Mouse (Mus musculus) frontal cortex, postnatal 10 days (tissue): ENCODE results near the gene Cib3.

Experiments
- DNase-seq, 2 experiments: peaks; one replicate each; pipeline ENCODE4 v3.0.0; 2022; ENCODE audit warnings: low spot score in 2 of 2, mixed read lengths in 1 of 2

Cib3 gene

GRCm38 (mm10) chr8:72210710-72211109, 1.9 kb downstream of the Cib3 start:
- no peak for DNase-seq

GRCm38 (mm10) chr8:72210222-72210621, 2.4 kb downstream of the Cib3 start:
- DNase-seq = no peak

- no peak for DNase-seq
Observed at GRCm38 (mm10) chr8:72208582-72208981, 4.1 kb downstream of the Cib3 start.

GRCm38 (mm10) chr8:72197997-72198396, 14.6 kb downstream of the Cib3 start:
- no peak for DNase-seq

- DNase-seq = no peak
Observed at GRCm38 (mm10) chr8:72192065-72192464, 20.6 kb downstream of the Cib3 start.

GRCm38 (mm10) chr8:72190215-72190539, 22.5 kb downstream of the Cib3 start:
- DNase-seq = no peak

GRCm38 (mm10) chr8:72189417-72190214, 23.0 kb downstream of the Cib3 start, which contains the start of gene Hsh2d:
TSS of gene Hsh2d (plus strand) at chr8:72189638.
- DNase-seq = no peak

- no peak for DNase-seq
Observed at GRCm38 (mm10) chr8:72187793-72188331, 24.8 kb downstream of the Cib3 start.

GRCm38 (mm10) chr8:72183554-72184202, 29.0 kb downstream of the Cib3 start:
- DNase-seq = no peak

GRCm38 (mm10) chr8:72177346-72177925, 35.2 kb downstream of the Cib3 start:
- peak in 1 of 2 experiments; percentile 58 for DNase-seq

- DNase-seq = no peak
Observed at GRCm38 (mm10) chr8:72169681-72170249, 42.9 kb downstream of the Cib3 start.

- DNase-seq = no peak
Observed at GRCm38 (mm10) chr8:72169098-72169668, 43.5 kb downstream of the Cib3 start.

- DNase-seq = no peak
Observed at GRCm38 (mm10) chr8:72162821-72163220, 49.8 kb downstream of the Cib3 start.

- DNase-seq = peak; percentile 100
Observed at GRCm38 (mm10) chr8:72160707-72161697, 51.6 kb downstream of the Cib3 start, which contains the start of gene Rab8a. TSS of gene Rab8a (plus strand) at chr8:72161200.

- no peak for DNase-seq
Observed at GRCm38 (mm10) chr8:72160007-72160406, 52.6 kb downstream of the Cib3 start.

- DNase-seq = no peak
Observed at GRCm38 (mm10) chr8:72158726-72159125, 53.9 kb downstream of the Cib3 start.

- DNase-seq = no peak
Observed at GRCm38 (mm10) chr8:72158096-72158495, 54.5 kb downstream of the Cib3 start.
